Mouse (Mus musculus): ENCODE results near the gene Nfam1.

Gene Nfam1

DNA sequence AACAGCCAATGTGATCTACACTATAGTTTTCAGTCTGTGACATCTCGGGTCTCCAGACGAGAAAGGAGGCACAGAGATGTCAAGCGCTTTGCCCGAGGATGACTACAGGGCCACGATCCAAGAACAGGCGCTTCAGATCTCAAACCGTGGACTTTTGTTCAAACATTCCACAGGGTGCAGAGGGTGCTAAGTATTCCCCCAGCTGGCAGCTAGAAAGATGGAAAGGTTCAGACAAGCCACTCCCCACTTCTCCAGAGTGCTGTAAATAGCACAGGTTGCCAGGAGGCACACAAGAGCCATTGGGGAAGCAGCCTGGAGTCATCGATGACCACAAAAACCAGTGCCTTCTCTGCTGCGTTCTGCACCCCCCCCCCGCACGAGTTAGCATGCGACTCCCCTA is 74.0 kb downstream of the Nfam1 start:
- no peak for DNase-seq (ENCODE audit: extremely low spot score)

DNA sequence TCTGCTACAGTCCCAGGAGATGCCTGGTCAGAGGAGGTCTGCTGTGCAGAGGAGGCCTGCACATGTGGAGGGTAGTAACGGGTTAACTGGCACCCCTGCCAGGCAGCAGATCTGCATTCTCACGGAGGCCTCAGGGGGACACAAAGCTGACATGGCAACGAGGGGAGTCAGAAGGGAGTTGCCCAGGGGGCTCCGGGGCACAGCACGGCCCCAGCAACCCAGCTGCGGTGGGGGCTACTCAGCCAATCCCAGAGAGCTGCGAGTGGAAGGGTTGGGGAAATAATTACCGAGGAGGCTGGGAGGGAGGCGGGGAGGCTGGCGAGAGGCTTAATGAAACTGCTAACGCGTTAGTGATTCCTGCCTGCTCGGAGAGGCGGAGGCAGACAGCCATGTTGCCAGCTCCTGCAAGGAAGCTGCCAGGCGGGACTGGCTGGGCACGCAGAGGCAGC is 74.8 kb downstream of the Nfam1 start:
- no peak for DNase-seq (ENCODE audit: extremely low spot score)

GRCm38 (mm10) chr15:82956721-82957120 is 76.4 kb downstream of the Nfam1 start:
- no peak for DNase-seq (ENCODE audit: extremely low spot score)

- DNase-seq (ENCODE audit: extremely low spot score): no peak
Observed at GRCm38 (mm10) chr15:82956310-82956709, 76.8 kb downstream of the Nfam1 start.

- no peak for DNase-seq (ENCODE audit: extremely low spot score)
Observed at GRCm38 (mm10) chr15:82955286-82955685, 77.8 kb downstream of the Nfam1 start.

DNA sequence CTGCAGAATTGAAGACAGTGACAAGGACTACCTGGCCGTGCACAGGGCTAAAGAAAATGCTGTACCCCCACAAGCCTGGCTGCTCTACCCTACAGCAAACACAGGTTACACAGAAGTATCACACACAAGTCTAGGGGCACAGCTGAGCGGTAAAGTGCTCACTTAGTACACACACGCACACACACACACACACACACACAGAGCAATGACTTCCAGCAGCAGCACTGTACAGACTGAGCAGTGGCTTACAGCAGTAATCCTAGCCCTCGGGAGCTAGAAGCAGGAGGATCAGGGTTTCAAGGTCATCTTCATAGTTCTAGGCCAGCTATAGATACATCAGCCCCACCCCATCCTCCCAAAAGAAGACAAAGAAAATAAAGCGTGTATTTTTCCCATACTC is 79.1 kb downstream of the Nfam1 start:
- DNase-seq (ENCODE audit: extremely low spot score): no peak

- DNase-seq (ENCODE audit: extremely low spot score): no peak
Observed at GRCm38 (mm10) chr15:82953096-82953495, 80.0 kb downstream of the Nfam1 start.

DNA sequence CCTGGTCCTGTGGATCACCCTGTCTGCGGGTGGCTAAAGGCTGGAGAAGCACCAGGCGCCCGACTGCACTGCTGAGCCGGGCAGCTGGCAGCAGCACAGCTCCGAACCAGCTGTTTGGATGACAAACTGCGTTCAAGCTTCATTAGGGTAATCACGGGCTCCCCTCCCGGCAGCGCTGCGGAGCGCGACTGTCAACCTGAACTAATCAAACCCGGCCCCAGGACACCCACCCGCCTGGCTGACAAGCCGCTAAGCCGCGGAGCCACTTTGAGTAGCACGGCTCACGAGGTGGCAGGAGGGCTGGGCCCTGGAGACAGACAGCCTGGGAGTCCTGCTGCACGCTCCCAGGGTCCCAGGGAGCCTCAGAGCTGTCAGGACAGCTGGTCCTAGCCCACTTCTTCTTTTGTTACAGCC is 80.8 kb downstream of the Nfam1 start:
- DNase-seq (ENCODE audit: extremely low spot score): peak; percentile 66

DNA sequence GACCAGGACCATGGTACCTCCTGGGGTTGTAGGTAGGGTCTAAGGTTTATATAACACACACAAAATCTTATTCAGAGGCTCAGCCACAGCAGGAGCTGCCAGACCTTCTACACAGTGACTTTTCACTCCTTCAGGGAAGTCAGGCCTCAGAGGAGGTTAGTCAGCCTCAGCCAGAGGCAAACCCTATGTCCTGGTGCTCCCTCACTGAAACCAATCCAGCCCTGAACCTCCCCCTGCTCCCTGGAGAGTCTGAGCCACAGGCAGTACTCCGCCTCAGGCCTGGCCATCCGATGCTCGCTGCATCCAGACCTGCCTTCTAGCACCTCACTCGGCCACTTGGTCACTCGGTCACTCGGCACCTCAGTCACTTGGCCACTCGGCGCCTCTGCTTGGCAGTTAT is 82.9 kb downstream of the Nfam1 start:
- DNase-seq (ENCODE audit: extremely low spot score): no peak

DNA sequence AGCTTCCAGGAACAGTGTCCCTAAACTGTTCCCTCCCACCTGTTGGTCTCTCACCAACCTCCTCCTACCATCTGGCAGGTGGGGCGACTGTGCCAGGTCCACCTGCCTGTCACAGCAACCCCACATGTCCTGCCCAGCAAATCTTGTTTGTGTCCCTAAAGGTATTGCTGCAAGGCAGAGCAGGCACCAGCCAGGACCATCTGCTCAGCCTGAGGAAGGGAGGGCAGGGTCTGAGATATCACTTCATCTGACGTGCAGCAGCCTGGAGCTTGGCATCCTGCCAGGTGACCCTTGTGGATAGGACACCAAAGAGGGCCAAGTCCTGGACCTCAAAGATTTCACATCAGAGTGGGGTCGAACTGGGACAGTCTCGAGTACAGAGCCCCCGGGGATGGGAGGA is 85.7 kb downstream of the Nfam1 start:
- no peak for DNase-seq (ENCODE audit: extremely low spot score)

- DNase-seq (ENCODE audit: extremely low spot score): no peak
Observed at GRCm38 (mm10) chr15:82944479-82945195, 88.5 kb downstream of the Nfam1 start.

All from embryo, embryonic 9.5 days (tissue).